Mouse (Mus musculus): ENCODE results near the gene Rabggta. TPM values are rescaled to one million over a fixed set of nuclear protein-coding genes. Genes with fewer than 3 reads are reported as not detected.

Gene Rabggta
- polyA plus RNA-seq, 1 experiment from 2014 or later: 33.8 TPM

DNA sequence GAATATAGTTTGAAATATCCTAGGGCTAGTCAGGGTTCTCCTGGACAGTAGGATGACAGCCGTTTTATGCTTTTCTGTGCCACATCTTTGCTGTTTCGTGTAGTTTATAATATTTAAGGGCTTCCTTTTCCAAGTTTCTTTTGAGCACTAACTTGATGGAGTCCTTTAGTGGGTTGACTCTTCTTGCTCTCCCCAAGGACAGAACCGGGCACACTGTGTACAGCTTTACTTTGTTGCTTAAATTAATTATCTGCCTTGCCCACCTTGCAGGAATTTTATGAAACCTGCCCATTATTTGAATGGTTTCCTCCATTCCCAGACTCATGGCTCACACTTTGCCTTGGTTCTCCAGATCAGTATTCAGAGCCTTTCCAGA, 40.0 kb downstream of the Rabggta start:
- peak overlapping the region; percentile 77 for H3K4me3 ChIP-seq (replicated peaks)
- peaks cover 35% of the 10 kb centered on the region for H3K36me3 ChIP-seq
- no peaks in the 10 kb centered on the region for H3K9me3 ChIP-seq (replicated peaks)
- H3K27ac ChIP-seq (replicated peaks): peak overlapping the region; percentile 89
- peaks cover 21% of the 10 kb centered on the region for H3K4me1 ChIP-seq
- whole genome bisulfite sequencing: 11% methylated on average over 3 of the region's 3 CpGs
- peak overlapping the region; percentile 50 for H3K9ac ChIP-seq
- peak overlapping the region; percentile 79 for H3K4me2 ChIP-seq (replicated peaks)
- ATAC-seq (ENCODE audit: insufficient number of reproducible peaks, low FRiP score, low TSS enrichment, low read depth): peak; percentile 5; the same call in 1 of the 2 replicates
- no peaks in the 10 kb centered on the region for H3K27me3 ChIP-seq

DNA sequence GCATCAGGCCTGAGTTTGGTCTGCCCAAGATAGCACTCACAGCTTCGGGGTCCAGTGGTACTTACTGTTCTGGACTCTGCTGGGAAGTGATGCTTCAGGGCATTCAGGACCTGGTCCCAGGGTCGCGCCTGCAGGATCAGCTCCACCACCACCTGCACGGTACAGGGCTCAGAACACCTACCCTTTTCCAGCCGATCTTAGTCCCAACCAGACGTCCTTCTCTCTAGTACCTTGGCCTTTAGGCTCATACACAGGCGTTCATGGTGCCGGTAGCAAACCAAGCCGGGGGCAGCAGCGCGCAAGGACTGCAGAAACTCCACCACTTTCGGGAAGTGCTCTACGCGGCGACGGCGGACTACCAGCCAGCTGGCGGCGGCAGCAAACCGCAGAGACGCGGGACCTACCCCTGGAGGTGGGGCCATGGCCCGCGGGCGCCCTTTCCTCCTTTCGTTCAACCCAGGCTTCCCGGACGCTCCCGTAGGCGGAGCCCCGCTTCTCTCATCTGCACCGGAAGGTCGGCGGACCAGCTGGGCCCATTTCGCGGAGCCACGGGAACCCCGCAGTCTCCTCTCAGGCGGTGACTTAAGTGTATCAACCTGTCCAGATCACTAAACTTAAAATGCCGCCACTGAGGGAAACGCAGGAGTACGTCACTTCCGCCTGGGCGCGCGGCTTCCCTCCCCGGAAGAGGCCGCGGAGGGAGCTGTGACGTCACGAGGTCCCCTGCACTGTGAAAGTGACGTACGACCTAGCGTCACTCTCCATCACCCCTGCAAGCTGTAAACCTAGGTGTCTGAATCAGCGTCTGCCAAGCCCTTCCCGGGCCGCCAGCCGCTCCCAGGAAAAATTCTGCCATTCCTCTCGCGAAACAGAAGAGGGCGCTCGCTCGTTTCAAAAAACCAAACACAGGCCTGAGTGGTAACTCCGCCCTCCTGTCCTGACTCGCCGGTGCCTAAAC, 40.6 kb downstream of the Rabggta start, which contains the start of gene Tinf2:
Gene Tinf2 (minus strand): TSS at position 661 of the 958 bp plus-strand sequence.
- peak within 1 kb of the TSS; percentile 79 for H3K4me2 ChIP-seq (replicated peaks)
- peak within 1 kb of the TSS; percentile 89 for H3K27ac ChIP-seq (replicated peaks)
- H3K9me3 ChIP-seq (replicated peaks): no peaks in the 10 kb centered on the region
- peak within 1 kb of the TSS; percentile 50 for H3K9ac ChIP-seq
- peak within 1 kb of the TSS; percentile 77 for H3K4me3 ChIP-seq (replicated peaks)
- peak; percentile 97 for ATAC-seq (ENCODE audit: insufficient number of reproducible peaks, low FRiP score, low TSS enrichment, low read depth)
- peaks cover 42% of the 10 kb centered on the region for H3K36me3 ChIP-seq
- H3K4me1 ChIP-seq: peaks cover 21% of the 10 kb centered on the region
- H3K27me3 ChIP-seq: no peaks in the 10 kb centered on the region
- WGBS: under 1% methylated on average over 66 of the region's 66 CpGs

DNA sequence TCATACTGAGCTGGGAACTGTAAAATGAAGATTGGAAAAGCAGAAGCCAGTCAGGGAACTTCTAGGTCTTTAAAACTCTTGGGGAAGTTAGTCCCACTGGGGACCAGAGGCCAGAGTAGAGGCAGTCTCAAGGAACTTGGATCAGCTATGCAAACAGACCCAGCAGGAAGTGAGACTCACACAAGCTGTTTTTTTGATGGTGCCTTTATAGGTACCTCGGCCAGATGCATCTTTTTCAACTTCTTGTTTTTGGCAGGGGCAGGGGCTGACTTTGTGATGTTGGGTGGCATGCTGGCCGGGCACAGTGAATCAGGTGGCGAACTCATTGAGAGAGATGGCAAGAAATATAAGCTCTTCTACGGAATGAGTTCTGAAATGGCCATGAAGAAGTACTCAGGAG, 44.4 kb downstream of the Rabggta start:
- Histone ChIP-seq H3K4me2 (replicated peaks) (no peak overlapping the region), H3K36me3 (peaks cover 60% of the 10 kb centered on the region), H3K9ac (no peak overlapping the region), H3K27ac (replicated peaks) (no peak overlapping the region), H3K27me3 (no peaks in the 10 kb centered on the region), H3K4me1 (peaks cover 25% of the 10 kb centered on the region), H3K4me3 (replicated peaks) (no peak overlapping the region), H3K9me3 (replicated peaks) (no peaks in the 10 kb centered on the region)
- 82% methylated on average over 4 of the region's 4 CpGs for WGBS
- ATAC-seq (ENCODE audit: insufficient number of reproducible peaks, low FRiP score, low TSS enrichment, low read depth): no peak

DNA sequence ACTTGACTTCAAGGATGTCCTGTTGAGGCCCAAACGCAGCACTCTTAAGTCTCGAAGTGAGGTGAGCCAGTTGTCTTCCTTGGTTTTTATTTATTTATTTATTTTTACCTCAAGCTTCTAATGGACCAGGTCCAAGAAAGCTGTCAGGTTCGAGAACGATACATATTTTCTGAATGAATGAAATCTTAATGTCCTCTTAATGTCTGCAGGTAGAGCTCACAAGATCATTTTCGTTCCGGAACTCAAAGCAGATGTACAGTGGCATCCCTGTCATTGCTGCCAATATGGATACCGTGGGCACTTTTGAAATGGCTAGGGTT, 49.4 kb downstream of the Rabggta start:
- no peak for ATAC-seq (ENCODE audit: insufficient number of reproducible peaks, low FRiP score, low TSS enrichment, low read depth)
- Histone ChIP-seq H3K9ac (no peak overlapping the region), H3K36me3 (peaks cover 42% of the 10 kb centered on the region), H3K27me3 (no peaks in the 10 kb centered on the region), H3K4me2 (replicated peaks) (peak overlapping the region; percentile 74), H3K4me3 (replicated peaks) (peak overlapping the region; percentile 66), H3K4me1 (peaks cover 18% of the 10 kb centered on the region), H3K9me3 (replicated peaks) (no peaks in the 10 kb centered on the region), H3K27ac (replicated peaks) (no peak overlapping the region; the same call in 1 of the 2 replicates)
- 72% methylated on average over 7 of the region's 7 CpGs for WGBS

DNA sequence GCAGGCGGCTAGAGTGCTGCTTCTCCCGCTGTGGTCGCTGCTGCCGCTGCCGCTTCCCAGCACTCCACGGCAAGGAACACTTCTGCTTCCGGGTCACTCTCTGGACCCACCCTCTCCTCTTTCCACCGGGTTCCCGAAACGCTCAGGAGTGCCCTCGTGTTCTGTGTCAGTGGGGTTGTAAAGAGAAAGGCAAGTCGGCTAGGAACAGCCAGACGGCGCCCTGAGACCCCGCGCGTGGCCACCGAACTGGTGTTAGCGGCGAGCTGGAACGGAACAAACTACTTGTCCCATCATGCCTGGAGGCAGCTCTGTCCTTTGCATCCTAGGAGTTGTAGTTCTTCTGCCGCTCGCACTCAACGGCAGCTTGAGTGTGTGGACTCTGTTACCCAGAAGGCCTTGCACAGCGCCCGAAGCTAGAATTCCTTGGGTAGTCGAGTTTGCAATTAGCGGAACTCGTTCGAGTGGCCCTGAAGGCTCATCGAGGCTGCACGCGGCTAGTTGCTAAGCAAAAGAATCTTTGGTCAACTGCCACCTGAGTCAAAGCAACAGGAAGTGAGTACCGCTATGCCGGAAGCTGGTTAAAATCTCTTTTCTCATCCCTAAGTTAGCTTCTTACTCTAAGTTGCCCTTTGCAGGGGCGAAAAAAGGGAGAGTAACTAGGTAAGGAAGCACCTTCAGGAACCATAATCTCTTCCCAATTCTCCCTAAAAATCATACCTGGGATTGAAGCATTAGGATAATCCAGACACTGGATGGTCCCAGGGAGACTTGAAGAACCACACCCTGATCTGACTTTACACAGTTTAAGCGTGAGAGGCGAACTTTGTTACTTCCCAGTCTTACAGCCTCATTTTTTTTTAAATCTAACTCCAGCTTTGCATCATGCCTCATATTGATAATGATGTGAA, 50.0 kb downstream of the Rabggta start, which contains the start of the genes Gmpr2 and Nedd8:
Gene Gmpr2 (plus strand): TSS at position 109 of the 908 bp plus-strand sequence.
Gene Nedd8 (minus strand): TSS at position 292 of the 908 bp plus-strand sequence.
- Histone ChIP-seq H3K9me3 (replicated peaks) (no peaks in the 10 kb centered on the region), H3K4me3 (replicated peaks) (peak within 1 kb of the TSS; percentile 66), H3K4me2 (replicated peaks) (peak within 1 kb of the TSS; percentile 74), H3K36me3 (peaks cover 35% of the 10 kb centered on the region), H3K27ac (replicated peaks) (peak within 1 kb of the TSS; percentile 94), H3K4me1 (peaks cover 18% of the 10 kb centered on the region), H3K9ac (peak within 1 kb of the TSS; percentile 76), H3K27me3 (no peaks in the 10 kb centered on the region)
- peak; percentile 98 for ATAC-seq (ENCODE audit: insufficient number of reproducible peaks, low FRiP score, low TSS enrichment, low read depth)
- under 1% methylated on average over 38 of the region's 38 CpGs for WGBS

DNA sequence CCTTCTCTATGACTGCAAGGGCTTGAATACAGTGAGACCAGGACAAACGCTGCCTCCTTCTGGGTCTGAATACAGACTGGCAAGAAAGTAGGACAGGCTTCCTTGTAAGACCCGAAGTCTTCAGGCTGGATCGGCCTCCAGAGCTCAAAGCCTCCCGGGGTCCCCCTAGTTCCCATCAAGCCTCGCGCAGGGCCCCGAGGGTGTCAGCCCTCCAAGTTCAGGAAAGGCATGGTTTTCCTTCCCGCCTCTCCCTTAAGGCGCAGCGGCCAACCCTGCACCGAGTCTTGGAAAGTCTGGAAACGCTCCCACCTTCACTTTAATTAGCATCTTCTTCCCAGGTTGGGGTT, 50.6 kb downstream of the Rabggta start:
- peak overlapping the region; percentile 74 for H3K4me2 ChIP-seq (replicated peaks)
- H3K9me3 ChIP-seq (replicated peaks): no peaks in the 10 kb centered on the region
- peak overlapping the region; percentile 94 for H3K27ac ChIP-seq (replicated peaks)
- peaks cover 18% of the 10 kb centered on the region for H3K4me1 ChIP-seq
- peak overlapping the region; percentile 66 for H3K4me3 ChIP-seq (replicated peaks)
- H3K9ac ChIP-seq: peak overlapping the region; percentile 76
- whole genome bisulfite sequencing: under 1% methylated on average over 12 of the region's 12 CpGs
- no peaks in the 10 kb centered on the region for H3K27me3 ChIP-seq
- H3K36me3 ChIP-seq: peaks cover 34% of the 10 kb centered on the region
- peak; percentile 51; the same call in 1 of the 2 replicates for ATAC-seq (ENCODE audit: insufficient number of reproducible peaks, low FRiP score, low TSS enrichment, low read depth)

Other genes starting within 250 kb of the Rabggta start
- 81.2 and 83.4 TPM in 2 replicates for gene Dhrs4, start 243.5 kb downstream of the Rabggta start, polyA plus RNA-seq (2015; fragmentation: Nextera tagmentation; extraction: Ambion mirVana)
- 2.4 and 3.7 TPM in 2 replicates for gene Carmil3, start 231.6 kb downstream of the Rabggta start, polyA plus RNA-seq (2015; fragmentation: Nextera tagmentation; extraction: Ambion mirVana)
- gene Cpne6, start 211.8 kb downstream of the Rabggta start, polyA plus RNA-seq (2015; fragmentation: Nextera tagmentation; extraction: Ambion mirVana): 1.1 and 1.6 TPM in 2 replicates
- not detected in 2 replicates for gene Nrl, start 197.3 kb downstream of the Rabggta start, polyA plus RNA-seq (2015; fragmentation: Nextera tagmentation; extraction: Ambion mirVana)
- gene Pck2, start 182.0 kb downstream of the Rabggta start, polyA plus RNA-seq (2015; fragmentation: Nextera tagmentation; extraction: Ambion mirVana): 38.3 and 48.2 TPM in 2 replicates
- gene Dcaf11, start 162.3 kb downstream of the Rabggta start, polyA plus RNA-seq (2015; fragmentation: Nextera tagmentation; extraction: Ambion mirVana): 59.3 and 61.7 TPM in 2 replicates
- 1.6 and 3.0 TPM in 2 replicates for gene A730061H03Rik, start 161.9 kb downstream of the Rabggta start, polyA plus RNA-seq (2015; fragmentation: Nextera tagmentation; extraction: Ambion mirVana)
- 24.8 and 29.7 TPM in 2 replicates for gene Fitm1, start 146.6 kb downstream of the Rabggta start, polyA plus RNA-seq (2015; fragmentation: Nextera tagmentation; extraction: Ambion mirVana)
- 129 and 134 TPM in 2 replicates for gene Psme1, start 144.1 kb downstream of the Rabggta start, polyA plus RNA-seq (2015; fragmentation: Nextera tagmentation; extraction: Ambion mirVana)
- 9.7 and 11.6 TPM in 2 replicates for gene Emc9, start 137.0 kb downstream of the Rabggta start, polyA plus RNA-seq (2015; fragmentation: Nextera tagmentation; extraction: Ambion mirVana)
- gene Psme2, start 131.2 kb downstream of the Rabggta start, polyA plus RNA-seq (2015; fragmentation: Nextera tagmentation; extraction: Ambion mirVana): 238 and 259 TPM in 2 replicates
- gene Rnf31, start 130.6 kb downstream of the Rabggta start, polyA plus RNA-seq (2015; fragmentation: Nextera tagmentation; extraction: Ambion mirVana): 17.9 and 18.1 TPM in 2 replicates
- 12.8 and 17.3 TPM in 2 replicates for gene Irf9, start 118.7 kb downstream of the Rabggta start, polyA plus RNA-seq (2015; fragmentation: Nextera tagmentation; extraction: Ambion mirVana)
- gene Rec8, start 104.2 kb downstream of the Rabggta start, polyA plus RNA-seq (2015; fragmentation: Nextera tagmentation; extraction: Ambion mirVana): 2.3 and 2.9 TPM in 2 replicates
- 122 and 129 TPM in 2 replicates for gene Ipo4, start 86.3 kb downstream of the Rabggta start, polyA plus RNA-seq (2015; fragmentation: Nextera tagmentation; extraction: Ambion mirVana)
- gene Gm49378, start 84.4 kb downstream of the Rabggta start, polyA plus RNA-seq (2015; fragmentation: Nextera tagmentation; extraction: Ambion mirVana): 0.75 and 1.4 TPM in 2 replicates
- 114 and 118 TPM in 2 replicates for gene Tm9sf1, start 78.5 kb downstream of the Rabggta start, polyA plus RNA-seq (2015; fragmentation: Nextera tagmentation; extraction: Ambion mirVana)
- gene Tssk4, start 72.1 kb downstream of the Rabggta start, polyA plus RNA-seq (2015; fragmentation: Nextera tagmentation; extraction: Ambion mirVana): 0.61 and 1.2 TPM in 2 replicates
- 57.4 and 57.9 TPM in 2 replicates for gene Mdp1, start 61.8 kb downstream of the Rabggta start, polyA plus RNA-seq (2015; fragmentation: Nextera tagmentation; extraction: Ambion mirVana)
- 68.1 and 68.6 TPM in 2 replicates for gene Gmpr2, start 50.3 kb downstream of the Rabggta start, polyA plus RNA-seq (2015; fragmentation: Nextera tagmentation; extraction: Ambion mirVana)
- gene Nedd8, start 50.1 kb downstream of the Rabggta start, polyA plus RNA-seq (2015; fragmentation: Nextera tagmentation; extraction: Ambion mirVana): 548 and 555 TPM in 2 replicates
- gene Tinf2, start 40.4 kb downstream of the Rabggta start, polyA plus RNA-seq (2015; fragmentation: Nextera tagmentation; extraction: Ambion mirVana): 34.0 and 38.0 TPM in 2 replicates
- 27.3 and 28.0 TPM in 2 replicates for gene Tgm1, start 8.3 kb downstream of the Rabggta start, polyA plus RNA-seq (2015; fragmentation: Nextera tagmentation; extraction: Ambion mirVana)
- gene Dhrs1, start 23.4 kb upstream of the Rabggta start, polyA plus RNA-seq (2015; fragmentation: Nextera tagmentation; extraction: Ambion mirVana): 87.3 and 90.0 TPM in 2 replicates
- 37.3 and 39.0 TPM in 2 replicates for gene Nop9, start 23.4 kb upstream of the Rabggta start, polyA plus RNA-seq (2015; fragmentation: Nextera tagmentation; extraction: Ambion mirVana)
- gene Cideb, start 36.2 kb upstream of the Rabggta start, polyA plus RNA-seq (2015; fragmentation: Nextera tagmentation; extraction: Ambion mirVana): 0.47 and 0.60 TPM in 2 replicates
- gene Ltb4r2, start 39.2 kb upstream of the Rabggta start, polyA plus RNA-seq (2015; fragmentation: Nextera tagmentation; extraction: Ambion mirVana): 0.95 and 1.4 TPM in 2 replicates
- 1.8 and 2.1 TPM in 2 replicates for gene Ltb4r1, start 43.7 kb upstream of the Rabggta start, polyA plus RNA-seq (2015; fragmentation: Nextera tagmentation; extraction: Ambion mirVana)
- 17.4 and 22.2 TPM in 2 replicates for gene Adcy4, start 61.8 kb upstream of the Rabggta start, polyA plus RNA-seq (2015; fragmentation: Nextera tagmentation; extraction: Ambion mirVana)
- 34.5 and 41.3 TPM in 2 replicates for gene Ripk3, start 66.6 kb upstream of the Rabggta start, polyA plus RNA-seq (2015; fragmentation: Nextera tagmentation; extraction: Ambion mirVana)
- gene Nfatc4, start 100.9 kb upstream of the Rabggta start, polyA plus RNA-seq (2015; fragmentation: Nextera tagmentation; extraction: Ambion mirVana): 106 and 115 TPM in 2 replicates
- gene Nynrin, start 131.7 kb upstream of the Rabggta start, polyA plus RNA-seq (2015; fragmentation: Nextera tagmentation; extraction: Ambion mirVana): 20.8 and 25.0 TPM in 2 replicates
- 0.33 and 0.35 TPM in 2 replicates for gene Cbln3, start 162.1 kb upstream of the Rabggta start, polyA plus RNA-seq (2015; fragmentation: Nextera tagmentation; extraction: Ambion mirVana)
- 18.8 and 19.9 TPM in 2 replicates for gene Khnyn, start 162.7 kb upstream of the Rabggta start, polyA plus RNA-seq (2015; fragmentation: Nextera tagmentation; extraction: Ambion mirVana)
- gene Sdr39u1, start 178.0 kb upstream of the Rabggta start, polyA plus RNA-seq (2015; fragmentation: Nextera tagmentation; extraction: Ambion mirVana): 73.9 and 79.1 TPM in 2 replicates
- 320 and 374 TPM in 2 replicates for gene Cma1, start 222.4 kb upstream of the Rabggta start, polyA plus RNA-seq (2015; fragmentation: Nextera tagmentation; extraction: Ambion mirVana)
- 0.67 and 0.88 TPM in 2 replicates for gene Cma2, start 228.7 kb upstream of the Rabggta start, polyA plus RNA-seq (2015; fragmentation: Nextera tagmentation; extraction: Ambion mirVana)

All from embryonic facial prominence, embryonic 15.5 days (tissue).